In genomic region chr10:83143049-83143448, GRCm38 (mm10) we compare ENCODE assay signal across 13 mouse cellular contexts.
DNase-seq lines count a peak whose midpoint lies in the region; ATAC-seq and TF ChIP-seq lines count a peak whose summit lies in the region.
"Had no signal": no experiment of that assay in that cellular context is flagged by ENCODE, and none has a peak within 500 bp of the region (broad histone marks: within the 10 kb centered on the region; RNA-seq: fewer than 3 reads in every experiment).

No protein-coding gene starts in this region.

- no peak for TF ChIP-seq CTCF in layer of hippocampus, adult 2 months (conservative IDR thresholded peaks at IDR 0.05)
- no peak for TF ChIP-seq CTCF in intestine, postnatal 0 days (IDR thresholded peaks at IDR 0.05; ENCODE audit: low read depth)

- no peak overlapping the region for H3K9ac ChIP-seq in intestine, postnatal 0 days (ENCODE audit: low read depth, low read length)
- H3K9ac ChIP-seq: liver, embryonic 12.5 days; neural tube, embryonic 12.5 days had no signal

- peak; percentile 41 to 49 for DNase-seq in layer of hippocampus, adult 2 months (ENCODE audit: low spot score in 2 of 2)
- DNase-seq in layer of hippocampus, postnatal 25 days (ENCODE audit: extremely low spot score in 1 of 2, low spot score in 1 of 2), result no peak
- DNase-seq in cerebellum, adult 8-10 months, result peak; percentile 55
- peak; percentile 64 for DNase-seq in left cerebral cortex, postnatal 4 days
- DNase-seq in lung, postnatal 4 days, result no peak
- DNase-seq in adrenal gland, postnatal 36 days, result no peak
- DNase-seq: adrenal gland, postnatal 25 days had no signal

- ATAC-seq in intestine, postnatal 0 days, result no peak
- ATAC-seq: liver, embryonic 12.5 days had no signal

- no peaks in the 10 kb centered on the region for H3K36me3 ChIP-seq in intestine, postnatal 0 days (ENCODE audit: control insufficient read depth, insufficient read depth)
- H3K36me3 ChIP-seq: liver, embryonic 12.5 days; neural tube, embryonic 12.5 days had no signal

- no peak overlapping the region for H3K4me2 ChIP-seq in intestine, postnatal 0 days (replicated peaks; ENCODE audit: low read depth)
- H3K4me2 ChIP-seq: liver, embryonic 12.5 days; neural tube, embryonic 12.5 days had no signal

- no peak overlapping the region for H3K4me3 ChIP-seq in layer of hippocampus, adult 2 months
- H3K4me3 ChIP-seq in brown adipose tissue, adult 24 weeks (ENCODE audit: insufficient read depth, low read depth, low read length), result no peak overlapping the region
- no peak overlapping the region for H3K4me3 ChIP-seq in intestine, postnatal 0 days (ENCODE audit: low read depth, low read length)
- H3K4me3 ChIP-seq: liver, embryonic 12.5 days; neural tube, embryonic 12.5 days had no signal

- H3K27ac ChIP-seq in layer of hippocampus, adult 2 months, result peak overlapping the region; percentile 50; the same call in 1 of the 2 replicates
- peak overlapping the region; percentile 46 for H3K27ac ChIP-seq in brown adipose tissue, adult 24 weeks (replicated peaks; ENCODE audit: low read depth, low read length)
- no peak overlapping the region for H3K27ac ChIP-seq in intestine, postnatal 0 days (ENCODE audit: low read depth, low read length)
- H3K27ac ChIP-seq: kidney, postnatal 0 days; liver, embryonic 12.5 days; neural tube, embryonic 12.5 days had no signal

- no peaks in the 10 kb centered on the region for H3K9me3 ChIP-seq in intestine, postnatal 0 days (ENCODE audit: control insufficient read depth)
- H3K9me3 ChIP-seq: G1E; liver, embryonic 12.5 days; neural tube, embryonic 12.5 days had no signal

- peaks cover 42% of the 10 kb centered on the region for H3K4me1 ChIP-seq in brown adipose tissue, adult 24 weeks (ENCODE audit: control insufficient read depth, insufficient read depth, insufficient read length, low read length)
- no peaks in the 10 kb centered on the region for H3K4me1 ChIP-seq in intestine, postnatal 0 days (replicated peaks; ENCODE audit: control insufficient read depth, insufficient read depth, low read length)

- intact Hi-C loops in left cerebral cortex, postnatal 4 days (cut with DNase I), result no loop called here

- 82% methylated on average over 10 of the region's 10 CpGs for WGBS in intestine, postnatal 0 days

- H3K27me3 ChIP-seq in intestine, postnatal 0 days (replicated peaks; ENCODE audit: control insufficient read depth, insufficient read depth, low read length), result no peaks in the 10 kb centered on the region
- H3K27me3 ChIP-seq: liver, embryonic 12.5 days had no signal

Comparison
In these comparisons a context has a peak if more than half of its experiments do, and no peak if none do; other contexts are left out.
1. DNase-seq: peak in layer of hippocampus, adult 2 months (2 of 2), cerebellum, adult 8-10 months (single experiment) and left cerebral cortex, postnatal 4 days (single experiment); none in layer of hippocampus, postnatal 25 days (0 of 2), lung, postnatal 4 days (0 of 2) and adrenal gland, postnatal 36 days (0 of 2).